Mouse (Mus musculus) WW6 (cell line): ENCODE measurements around the gene Dscaml1.

Source experiments
- DNase-seq: peaks from one replicate; pipeline ENCODE4 v3.0.0-alpha.2; 2013; ENCODE audit warnings: low read depth, low spot score

Dscaml1 gene

DNA sequence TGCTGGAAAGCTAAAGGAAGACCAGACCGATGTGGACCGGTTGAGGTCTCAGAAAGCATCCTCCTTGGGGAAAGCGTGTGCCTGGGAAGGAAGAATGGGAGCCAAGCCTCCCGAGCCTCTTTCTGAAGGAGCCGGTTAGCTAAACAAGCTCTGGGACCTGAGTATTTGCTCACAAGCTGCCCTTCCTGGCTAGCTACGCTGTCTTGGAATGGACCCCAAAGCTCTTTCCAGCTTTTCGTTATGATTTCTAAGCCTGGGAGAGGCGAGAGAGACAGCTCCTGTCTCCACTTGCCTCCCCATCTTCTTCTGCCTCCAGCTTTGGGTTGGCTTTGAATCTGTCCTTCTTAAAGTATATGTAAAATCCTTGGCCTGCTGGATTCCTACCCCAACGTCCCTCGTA lies 27.6 kb downstream of the Dscaml1 start:
- no peak for DNase-seq

GRCm38 (mm10) chr9:45454889-45455610 lies 28.6 kb downstream of the Dscaml1 start:
- DNase-seq = no peak

GRCm38 (mm10) chr9:45457200-45457599 lies 30.8 kb downstream of the Dscaml1 start:
- no peak for DNase-seq

- DNase-seq = no peak
Measured at GRCm38 (mm10) chr9:45458363-45458762, 31.9 kb downstream of the Dscaml1 start.

GRCm38 (mm10) chr9:45465396-45466019 lies 39.1 kb downstream of the Dscaml1 start:
- no peak for DNase-seq

DNA sequence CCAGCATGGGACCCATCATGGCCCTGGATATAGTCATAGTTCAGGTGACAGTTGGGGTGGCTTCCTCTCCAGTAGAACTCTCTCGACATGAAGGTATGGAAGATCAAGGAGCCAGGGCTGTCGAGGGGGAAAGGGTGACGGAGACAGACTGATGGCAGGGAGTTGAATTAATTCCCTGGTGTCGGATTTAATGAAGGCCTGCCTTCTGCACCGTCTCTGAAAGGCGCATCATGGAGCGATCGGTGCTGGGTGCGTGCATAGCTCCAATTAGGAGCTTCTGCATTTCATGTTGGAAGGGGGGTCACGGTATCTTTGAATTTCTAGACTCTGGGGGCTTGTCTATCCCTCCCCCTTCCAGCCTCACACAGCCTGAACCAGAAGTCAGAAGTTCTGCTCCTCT lies 41.8 kb downstream of the Dscaml1 start:
- DNase-seq = no peak

DNA sequence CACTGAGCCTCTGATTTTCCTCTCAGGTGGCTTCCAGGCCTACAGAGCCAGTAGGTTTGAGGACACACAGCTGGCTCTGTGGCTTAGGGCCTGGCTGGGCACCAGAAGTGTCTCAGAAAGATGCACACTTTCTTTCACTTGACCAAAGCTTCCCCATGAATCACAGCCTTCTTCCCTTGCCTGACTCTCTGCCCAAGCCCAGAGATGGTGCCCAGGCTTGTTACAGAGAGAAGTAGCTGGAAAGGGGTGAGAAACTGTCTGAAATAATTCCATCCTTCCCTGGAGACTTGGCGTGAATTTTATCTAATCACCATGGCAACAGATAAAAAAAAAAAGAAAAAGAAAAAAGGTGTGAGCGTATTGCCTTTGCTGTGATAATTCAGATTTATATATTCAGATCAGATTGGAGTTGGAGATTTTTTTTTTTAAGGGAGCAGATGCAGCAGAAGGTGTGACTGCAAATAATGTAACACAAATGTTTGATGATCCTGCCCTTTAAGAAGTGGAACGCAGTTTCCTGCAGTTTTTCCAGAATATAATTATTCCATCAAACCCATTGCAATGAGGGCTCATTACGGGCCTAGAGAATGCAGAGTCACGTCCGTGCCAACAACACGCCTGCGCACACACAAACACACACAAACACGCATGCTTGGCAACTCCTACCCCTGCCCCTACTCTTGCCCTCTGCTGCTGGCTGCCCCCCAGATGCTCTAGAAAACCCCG lies 44.5 kb downstream of the Dscaml1 start:
- DNase-seq = no peak

GRCm38 (mm10) chr9:45471691-45472090 lies 45.3 kb downstream of the Dscaml1 start:
- DNase-seq = no peak

GRCm38 (mm10) chr9:45474874-45475273 lies 48.4 kb downstream of the Dscaml1 start:
- no peak for DNase-seq

DNA sequence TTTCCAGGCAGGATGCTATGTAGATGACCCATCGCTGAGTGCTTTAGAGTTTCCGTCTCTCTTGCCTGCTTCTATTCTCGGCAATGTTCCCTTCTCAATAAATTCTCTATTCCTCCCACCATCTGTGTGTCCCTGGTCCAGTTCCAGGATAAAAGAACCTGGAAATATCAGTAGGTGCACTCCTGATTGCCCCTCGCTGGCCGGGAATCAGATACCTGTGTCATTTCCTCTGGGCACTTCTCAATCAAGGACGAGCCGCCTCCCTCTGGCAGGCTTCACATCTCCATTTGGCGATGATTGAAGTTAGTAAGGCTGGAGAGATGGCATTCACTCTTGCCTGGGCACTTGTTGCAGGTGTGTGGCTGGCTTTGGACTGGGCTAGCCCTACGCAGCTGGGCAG lies 54.5 kb downstream of the Dscaml1 start:
- DNase-seq = no peak

DNA sequence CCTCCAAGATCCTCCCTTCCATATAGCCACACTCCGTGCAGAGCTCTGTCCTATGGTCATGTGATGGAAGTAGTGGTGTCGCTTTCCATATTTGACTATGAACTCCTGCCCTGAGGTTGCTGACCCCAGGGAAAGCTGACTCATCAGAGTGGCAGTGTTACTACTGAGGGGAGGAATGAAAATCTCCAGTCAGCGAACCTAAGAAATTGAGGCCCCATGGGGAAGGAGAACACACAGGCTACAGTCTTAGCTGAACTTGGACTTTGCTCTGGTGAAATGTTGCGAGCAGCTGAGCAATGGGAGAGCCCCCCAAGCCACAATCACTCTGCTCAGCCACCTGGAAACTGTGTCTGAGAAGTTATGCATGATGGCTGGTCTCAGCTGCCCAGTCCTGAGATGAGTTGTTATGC lies 60.2 kb downstream of the Dscaml1 start:
- no peak for DNase-seq

DNA sequence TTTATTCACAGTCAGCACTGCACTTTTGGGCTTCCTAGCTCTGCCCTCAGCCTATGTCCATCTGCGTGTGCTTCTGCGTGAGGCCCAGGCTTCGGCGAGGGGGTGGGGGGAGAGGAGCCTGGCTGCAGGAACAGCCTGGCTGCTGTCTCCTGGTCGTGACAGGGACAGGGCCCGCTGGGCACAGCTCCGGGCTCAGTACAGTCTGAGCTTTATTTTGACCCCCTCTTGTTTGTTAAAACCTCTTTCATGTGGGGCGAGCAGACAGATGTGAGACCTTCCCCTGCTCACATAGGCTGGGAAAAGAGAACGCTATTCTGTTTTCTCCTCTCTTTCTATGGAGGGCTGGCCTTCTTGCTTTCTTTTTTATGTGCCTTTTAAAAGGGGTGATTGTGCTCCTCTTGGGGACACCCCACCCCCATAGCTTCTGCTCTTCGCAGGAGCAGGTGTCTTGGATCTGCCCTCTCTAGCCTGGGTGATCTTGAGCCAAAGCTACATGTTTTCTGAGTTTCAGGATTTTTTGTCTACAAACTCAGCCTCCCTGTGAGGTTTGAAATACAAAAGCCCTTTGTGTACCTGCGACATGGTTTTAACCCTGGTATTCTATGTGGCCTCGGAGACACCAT lies 60.9 kb downstream of the Dscaml1 start:
- DNase-seq = no peak

- no peak for DNase-seq
Measured at GRCm38 (mm10) chr9:45490899-45491298, 64.5 kb downstream of the Dscaml1 start.

DNA sequence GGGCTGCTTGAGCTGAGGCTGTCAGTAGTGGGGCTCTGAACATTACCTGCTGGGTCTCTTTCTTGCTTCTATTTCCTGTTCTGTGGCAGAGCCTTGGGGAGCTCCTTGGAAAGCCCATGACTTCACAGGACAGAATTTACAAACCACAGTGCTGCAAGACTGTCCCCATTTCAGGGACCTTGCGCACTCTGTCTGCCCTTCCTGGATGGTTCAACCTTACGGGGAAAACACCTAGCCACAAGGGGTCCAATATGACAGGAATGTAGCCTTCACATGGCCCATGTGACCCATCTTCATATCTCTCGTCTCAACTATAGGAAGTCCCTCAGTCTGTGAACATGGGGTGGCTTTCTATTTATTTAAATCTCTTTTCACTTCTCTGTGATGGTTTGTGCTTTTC lies 68.5 kb downstream of the Dscaml1 start:
- no peak for DNase-seq

DNA sequence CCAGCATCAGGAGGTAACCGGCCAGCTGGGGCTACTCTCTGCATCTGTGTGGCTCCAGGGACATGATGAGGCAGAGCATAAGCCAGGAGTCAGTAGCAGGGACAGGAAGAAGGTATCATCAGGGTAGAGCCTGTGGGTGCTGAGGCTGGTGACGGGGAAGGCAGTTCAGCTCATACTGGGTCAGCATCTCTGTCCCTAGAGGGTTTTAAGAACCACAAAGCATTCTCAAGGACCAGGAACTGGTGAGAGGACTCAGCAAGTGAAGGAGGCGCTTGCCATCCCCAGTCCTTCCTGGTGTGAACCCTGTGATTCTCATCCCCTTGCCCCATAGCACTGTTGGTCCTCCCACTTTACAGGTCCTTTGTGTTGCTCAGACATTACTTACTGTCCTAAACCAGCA lies 69.9 kb downstream of the Dscaml1 start:
- DNase-seq = no peak

GRCm38 (mm10) chr9:45496944-45497343 lies 70.5 kb downstream of the Dscaml1 start:
- no peak for DNase-seq

DNA sequence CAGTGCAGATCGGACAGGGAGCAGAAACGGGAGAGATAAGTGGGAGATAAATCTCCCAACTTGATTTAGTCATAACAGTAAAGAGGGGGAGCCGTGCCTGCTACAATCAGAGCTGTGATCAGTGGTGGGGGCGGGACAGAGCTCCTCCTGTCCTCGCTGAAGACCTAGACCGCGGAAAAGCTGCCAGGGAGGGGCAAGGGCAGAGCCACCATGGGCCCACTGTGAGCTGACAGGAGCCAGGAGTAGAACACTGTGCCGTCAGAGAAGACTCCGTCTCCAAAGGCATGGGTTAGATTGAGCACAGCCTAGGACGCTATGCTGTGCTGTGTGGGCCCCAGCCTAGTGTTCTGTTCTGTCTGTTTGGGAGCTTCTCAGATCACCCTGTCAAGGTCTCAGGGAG lies 72.8 kb downstream of the Dscaml1 start:
- no peak for DNase-seq

DNA sequence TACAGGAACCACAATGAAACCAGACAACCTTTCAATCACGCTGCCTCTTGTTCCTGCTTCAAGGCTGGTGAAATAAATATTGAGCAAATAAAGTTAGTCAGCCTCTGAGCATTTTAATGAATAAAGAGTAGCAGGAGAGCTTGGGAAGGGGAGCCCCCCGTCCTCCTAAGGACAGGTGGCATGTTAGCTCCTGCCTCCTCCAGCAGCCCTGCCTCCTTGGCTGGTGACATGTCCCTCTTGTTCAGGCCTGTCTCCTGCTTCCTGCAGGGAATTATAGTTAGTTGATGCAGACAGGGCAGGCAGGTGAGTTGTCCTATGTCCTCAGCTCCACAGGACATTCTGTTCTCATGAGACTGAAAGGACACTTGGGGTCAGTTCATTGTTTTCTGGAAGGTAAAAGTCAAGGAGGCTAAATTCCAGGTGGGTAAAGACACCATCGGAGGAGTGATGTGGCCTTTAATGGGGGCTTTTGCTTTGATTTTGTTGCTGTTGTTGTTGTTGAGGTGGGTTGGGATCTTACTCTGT lies 73.7 kb downstream of the Dscaml1 start:
- no peak for DNase-seq

DNA sequence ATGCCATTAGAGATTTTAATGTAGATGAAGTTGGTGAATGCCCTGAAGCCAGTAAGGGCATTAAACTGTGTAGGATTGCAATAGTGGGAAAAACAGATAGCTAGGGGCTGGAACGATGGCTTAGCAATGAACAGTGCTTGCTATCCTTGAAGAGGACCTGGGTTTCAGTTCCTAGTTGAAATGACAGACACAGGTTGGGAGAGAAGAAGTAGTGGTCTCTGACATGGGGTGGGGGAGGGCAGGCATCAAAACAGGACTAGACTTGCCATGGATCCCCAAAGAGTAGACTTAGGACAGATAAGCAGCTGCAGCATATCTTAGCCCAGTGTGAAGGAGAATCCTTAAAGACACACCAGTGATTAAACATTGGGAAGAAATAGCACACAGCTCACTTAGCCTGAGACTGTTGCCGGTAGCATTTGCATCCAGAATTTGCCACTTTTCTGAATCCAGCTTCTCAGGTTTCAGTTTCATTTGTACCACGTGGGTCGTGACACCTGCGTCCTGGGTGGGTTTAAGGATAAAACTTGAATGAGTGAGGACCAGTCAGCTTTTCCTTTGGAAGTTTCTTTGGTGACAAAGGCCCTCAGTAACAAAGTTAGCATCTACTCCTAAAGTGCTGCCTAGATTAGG lies 75.0 kb downstream of the Dscaml1 start:
- DNase-seq = no peak

- DNase-seq = peak; percentile 5
Measured at GRCm38 (mm10) chr9:45501963-45502641, 75.7 kb downstream of the Dscaml1 start.

- no peak for DNase-seq
Measured at GRCm38 (mm10) chr9:45504977-45505376, 78.5 kb downstream of the Dscaml1 start.
